21 mouse cellular contexts compared by ENCODE assay signal in the genomic region with DNA sequence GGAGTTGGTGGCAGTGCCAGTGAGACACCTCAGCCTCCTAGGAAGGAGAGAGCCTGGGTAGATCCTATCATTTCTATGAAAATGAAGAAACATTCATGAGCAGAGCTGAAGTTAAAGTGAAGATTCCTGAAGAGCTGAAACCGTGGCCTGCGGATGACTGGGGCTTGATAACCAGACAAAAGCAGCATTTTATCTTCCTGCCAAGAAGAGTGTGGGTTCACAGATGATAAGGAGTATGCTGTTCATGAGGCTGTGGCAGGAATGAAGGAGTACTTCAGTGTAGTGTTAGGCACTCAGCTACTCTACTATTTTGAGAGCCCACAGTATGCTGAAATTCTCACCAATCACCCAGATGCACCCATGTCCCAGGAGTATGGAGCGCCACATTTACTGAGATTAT. TPM values are rescaled to one million over a fixed set of nuclear protein-coding genes. Genes with fewer than 3 reads are reported as not detected.
DNase-seq lines count a peak whose midpoint lies in the region; ATAC-seq and TF ChIP-seq lines count a peak whose summit lies in the region.
"Had no signal": no experiment of that assay in that cellular context is flagged by ENCODE, and none has a peak within 500 bp of the region (broad histone marks: within the 10 kb centered on the region; RNA-seq: fewer than 3 reads in every experiment).

No protein-coding gene starts in this region.

- peak; percentile 82 for TF ChIP-seq EP300 in liver, embryonic 14.5 days (IDR thresholded peaks at IDR 0.05; ENCODE audit: low read depth)

- H3K4me3 ChIP-seq in liver, embryonic 14.5 days (ENCODE audit: insufficient read depth in 1 of 2, low read depth in 2 of 2, low read length in 2 of 2), result no peak overlapping the region
- no peak overlapping the region for H3K4me3 ChIP-seq in layer of hippocampus, adult 2 months
- no peak overlapping the region for H3K4me3 ChIP-seq in forebrain, embryonic 14.5 days (ENCODE audit: low read depth, low read length)
- H3K4me3 ChIP-seq: embryonic facial prominence, embryonic 10.5 days; erythroblast, embryonic 14.5 days; forebrain, embryonic 10.5 days; forebrain, embryonic 15.5 days; heart, embryonic 12.5 days; hindbrain, embryonic 15.5 days had no signal

- no peaks in the 10 kb centered on the region for H3K27me3 ChIP-seq in liver, embryonic 14.5 days (ENCODE audit: control insufficient read depth, insufficient read depth, low read length)
- no peaks in the 10 kb centered on the region for H3K27me3 ChIP-seq in forebrain, embryonic 14.5 days (replicated peaks; ENCODE audit: control insufficient read depth, insufficient read depth, low read length)
- H3K27me3 ChIP-seq: forebrain, embryonic 15.5 days; heart, embryonic 12.5 days; hindbrain, embryonic 15.5 days had no signal

- no peaks in the 10 kb centered on the region for H3K36me3 ChIP-seq in liver, embryonic 14.5 days (replicated peaks; ENCODE audit: control insufficient read depth, insufficient read depth, low read depth)
- H3K36me3 ChIP-seq in forebrain, embryonic 14.5 days (ENCODE audit: control insufficient read depth, insufficient read depth, low read length), result no peaks in the 10 kb centered on the region
- H3K36me3 ChIP-seq: embryonic facial prominence, embryonic 10.5 days; forebrain, embryonic 10.5 days; forebrain, embryonic 15.5 days; G1E; heart, embryonic 12.5 days; hindbrain, embryonic 15.5 days had no signal

- TF ChIP-seq CTCF in liver, embryonic 14.5 days (IDR thresholded peaks at IDR 0.05; ENCODE audit: low read depth), result no peak
- TF ChIP-seq CTCF in layer of hippocampus, adult 2 months (conservative IDR thresholded peaks at IDR 0.05), result no peak

- peak; percentile 92 for ATAC-seq in liver, embryonic 14.5 days (ENCODE audit: insufficient read depth)
- ATAC-seq in megakaryocyte progenitor cell, adult 5-6 weeks (replicated peaks; ENCODE audit: poor library complexity), result peak; percentile 63
- no peak for ATAC-seq in forebrain, embryonic 14.5 days
- ATAC-seq: CD4-positive, CD25-positive, alpha-beta regulatory T cell, adult 4 months; forebrain, embryonic 15.5 days had no signal

- no peaks in the 10 kb centered on the region for H3K9me3 ChIP-seq in liver, embryonic 14.5 days (ENCODE audit: control insufficient read depth, low read length)
- no peaks in the 10 kb centered on the region for H3K9me3 ChIP-seq in forebrain, embryonic 14.5 days (replicated peaks; ENCODE audit: control insufficient read depth, low read length)
- H3K9me3 ChIP-seq: embryonic facial prominence, embryonic 10.5 days; forebrain, embryonic 10.5 days; forebrain, embryonic 15.5 days; G1E; heart, embryonic 12.5 days; hindbrain, embryonic 15.5 days had no signal

- peak overlapping the region; percentile 22; the same call in 1 of the 2 replicates for H3K27ac ChIP-seq in liver, embryonic 14.5 days
- no peak overlapping the region for H3K27ac ChIP-seq in layer of hippocampus, adult 2 months
- H3K27ac ChIP-seq in forebrain, embryonic 14.5 days (ENCODE audit: low read depth, low read length), result no peak overlapping the region
- H3K27ac ChIP-seq: embryonic facial prominence, embryonic 10.5 days; forebrain, embryonic 10.5 days; forebrain, embryonic 15.5 days; hindbrain, embryonic 15.5 days had no signal

- H3K4me2 ChIP-seq in liver, embryonic 14.5 days (ENCODE audit: low read depth), result peak overlapping the region; percentile 26; the same call in 1 of the 2 replicates
- H3K4me2 ChIP-seq in forebrain, embryonic 14.5 days (ENCODE audit: low read length), result no peak overlapping the region
- H3K4me2 ChIP-seq: forebrain, embryonic 15.5 days; heart, embryonic 12.5 days; hindbrain, embryonic 15.5 days had no signal

- H3K9ac ChIP-seq in liver, embryonic 14.5 days (replicated peaks), result no peak overlapping the region
- H3K9ac ChIP-seq in forebrain, embryonic 14.5 days (ENCODE audit: low read length), result no peak overlapping the region
- H3K9ac ChIP-seq: forebrain, embryonic 15.5 days; heart, embryonic 12.5 days; hindbrain, embryonic 15.5 days had no signal

- peak; percentile 22 for DNase-seq in heart, adult 11 months
- no peak for DNase-seq in heart, postnatal 4 days
- DNase-seq in liver, result peak; percentile 38
- DNase-seq in liver, embryonic 14.5 days (ENCODE audit: low read depth in 3 of 3, low spot score in 3 of 3), result peak; percentile 40 to 56 (median 52)
- DNase-seq in layer of hippocampus, adult 2 months (ENCODE audit: low spot score in 2 of 2), result no peak
- no peak for DNase-seq in forebrain, embryonic 14.5 days (ENCODE audit: low spot score)
- no peak for DNase-seq in lung, postnatal 25 days (ENCODE audit: low spot score)
- DNase-seq: adrenal gland, postnatal 14 days; B cell, adult 2 months; cerebellum, adult 2 months; cerebellum, postnatal 10 days; gastrocnemius, postnatal 10 days had no signal

- peaks cover 4 to 14% of the 10 kb centered on the region in 2 experiments; a peak in 3 of 4 replicates for H3K4me1 ChIP-seq in liver, embryonic 14.5 days (replicated peaks; ENCODE audit: control insufficient read depth in 2 of 2, insufficient read depth in 2 of 2, low read length in 1 of 2)
- no peaks in the 10 kb centered on the region for H3K4me1 ChIP-seq in forebrain, embryonic 14.5 days (ENCODE audit: control insufficient read depth, insufficient read depth, low read length)
- H3K4me1 ChIP-seq: embryonic facial prominence, embryonic 10.5 days; forebrain, embryonic 10.5 days; forebrain, embryonic 15.5 days; hindbrain, embryonic 15.5 days had no signal

- 26% methylated on average over 3 of the region's 3 CpGs for WGBS in liver, embryonic 14.5 days (ENCODE audit: insufficient replicate concordance)
- 88% methylated on average over 3 of the region's 3 CpGs for WGBS in forebrain, embryonic 14.5 days

RNA-seq across cellular contexts. Expression of gene Rnf32, which starts 22.2 kb away (rescaled TPM):
- total RNA-seq in heart, postnatal 4 days (2021), result under 1 TPM; 0.91 to 0.95 TPM
- 0.04 and 0.19 TPM in 2 replicates for polyA plus RNA-seq in liver, embryonic 14.5 days (2012; rRNA removed)
- polyA plus RNA-seq in liver, embryonic 14.5 days (2014; fragmentation: Nextera tagmentation; extraction: Ambion mirVana), result 0.18 and 0.39 TPM in 2 replicates
- not detected in 2 replicates for total RNA-seq in megakaryocyte progenitor cell, adult 5-6 weeks (2015)
- total RNA-seq in megakaryocyte progenitor cell, adult 5-6 weeks (2017), result not detected in 2 replicates
- 10 to 100 TPM; 22.8 to 24.3 TPM for total RNA-seq in layer of hippocampus, adult 2 months (2021)
- polyA plus RNA-seq in forebrain, embryonic 14.5 days (2014; fragmentation: Nextera tagmentation; extraction: Ambion mirVana), result 17.4 and 19.4 TPM in 2 replicates

Comparison
In these comparisons a context has a peak if more than half of its experiments do, and no peak if none do; other contexts are left out.
1. DNase-seq: peak in heart, adult 11 months (single experiment), liver (single experiment) and liver, embryonic 14.5 days (3 of 3); none in heart, postnatal 4 days (single experiment), layer of hippocampus, adult 2 months (0 of 2), forebrain, embryonic 14.5 days (single experiment) and lung, postnatal 25 days (single experiment).
2. RNA of gene Rnf32, which starts 22.2 kb away (total RNA-seq): 22.8 to 24.3 TPM in layer of hippocampus, adult 2 months; 0.91 to 0.95 TPM in heart, postnatal 4 days and not detected in megakaryocyte progenitor cell, adult 5-6 weeks; every median in the first group is over 10 times any median in the second.